9 mouse cellular contexts compared by ENCODE assay signal in the genomic region with DNA sequence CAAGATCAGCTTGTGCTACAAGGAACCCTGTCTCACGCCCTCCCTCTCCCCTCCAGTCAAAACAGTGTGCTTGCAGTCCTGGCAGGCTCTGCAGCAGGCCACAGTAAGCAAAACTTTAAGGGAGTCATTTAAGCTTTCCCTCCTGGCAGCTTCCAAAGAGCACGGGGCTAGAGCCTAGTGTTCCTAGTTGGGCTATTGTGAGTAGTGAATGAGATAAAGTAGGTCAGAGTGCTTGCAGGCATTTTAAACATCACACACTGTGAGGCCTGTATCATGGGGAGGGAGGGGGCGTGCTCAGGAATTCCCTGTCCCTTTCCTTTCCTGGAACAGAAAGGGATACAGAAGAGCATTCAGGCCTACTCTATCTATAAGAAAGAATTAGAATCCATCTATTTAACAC. TPM values are rescaled to one million over a fixed set of nuclear protein-coding genes. Genes with fewer than 3 reads are reported as not detected.
DNase-seq lines count a peak whose midpoint lies in the region; ATAC-seq and TF ChIP-seq lines count a peak whose summit lies in the region.
"Had no signal": no experiment of that assay in that cellular context is flagged by ENCODE, and none has a peak within 500 bp of the region (broad histone marks: within the 10 kb centered on the region; RNA-seq: fewer than 3 reads in every experiment).

No protein-coding gene starts in this region.

- H3K27ac ChIP-seq in kidney, embryonic 15.5 days = 0 out of 2 replicates have a peak overlapping the region, but pooled peaks have one; percentile 7
- peak overlapping the region; percentile 8; the same call in 1 of the 2 replicates for H3K27ac ChIP-seq in MEL (ENCODE audit: control insufficient read depth, low read depth, low read length)
- H3K27ac ChIP-seq in embryonic facial prominence, embryonic 13.5 days = peak overlapping the region; percentile 18; the same call in 1 of the 2 replicates
- peak overlapping the region; percentile 58 for H3K27ac ChIP-seq in intestine, postnatal 0 days (ENCODE audit: low read depth, low read length)

- DNase-seq in kidney, adult 8-10 months = no peak
- DNase-seq in MEL (ENCODE audit: low read depth, low spot score) (no peak), MN1 (ENCODE audit: low spot score) (no peak)
- no peak for DNase-seq in adrenal gland, postnatal 25 days
- no peak for DNase-seq in urinary bladder, postnatal 36 days (ENCODE audit: low spot score in 2 of 2)

- WGBS in kidney, embryonic 15.5 days = 54% methylated on average over 3 of the region's 3 CpGs
- 43% methylated on average over 3 of the region's 3 CpGs for WGBS in embryonic facial prominence, embryonic 13.5 days
- WGBS in intestine, postnatal 0 days = 36% methylated on average over 3 of the region's 3 CpGs

- H3K27me3 ChIP-seq in kidney, embryonic 15.5 days = peaks cover 3% of the 10 kb centered on the region; the same call in 1 of the 2 replicates
- H3K27me3 ChIP-seq in MEL (ENCODE audit: control insufficient read depth in 1 of 2, insufficient read depth in 2 of 2, low read length in 2 of 2) = no peaks in the 10 kb centered on the region
- H3K27me3 ChIP-seq in embryonic facial prominence, embryonic 13.5 days = peaks cover 4% of the 10 kb centered on the region; the same call in 1 of the 2 replicates
- H3K27me3 ChIP-seq in intestine, postnatal 0 days (replicated peaks; ENCODE audit: control insufficient read depth, insufficient read depth, low read length) = no peaks in the 10 kb centered on the region

- H3K9me3 ChIP-seq in kidney, embryonic 15.5 days (replicated peaks) = no peaks in the 10 kb centered on the region
- H3K9me3 ChIP-seq in MEL (replicated peaks; ENCODE audit: insufficient read depth, low read length) = no peaks in the 10 kb centered on the region
- no peaks in the 10 kb centered on the region for H3K9me3 ChIP-seq in embryonic facial prominence, embryonic 13.5 days
- H3K9me3 ChIP-seq in intestine, postnatal 0 days (ENCODE audit: control insufficient read depth) = no peaks in the 10 kb centered on the region

- H3K79me2 ChIP-seq in MEL (ENCODE audit: control insufficient read depth, insufficient read depth, low read length, poor library complexity) = peaks cover 13% of the 10 kb centered on the region

- no peak for TF ChIP-seq RAD21 in MEL (IDR thresholded peaks at IDR 0.05; ENCODE audit: low read depth, low read length)

- H3K36me3 ChIP-seq in kidney, embryonic 15.5 days = no peaks in the 10 kb centered on the region
- peaks cover 0 to 17% of the 10 kb centered on the region in 2 experiments; a peak in 2 of 4 replicates for H3K36me3 ChIP-seq in MEL (ENCODE audit: control insufficient read depth in 1 of 2, insufficient read depth in 2 of 2, low read length in 2 of 2)
- H3K36me3 ChIP-seq in embryonic facial prominence, embryonic 13.5 days = no peaks in the 10 kb centered on the region
- no peaks in the 10 kb centered on the region for H3K36me3 ChIP-seq in intestine, postnatal 0 days (ENCODE audit: control insufficient read depth, insufficient read depth)

- no peak for TF ChIP-seq POLR2A in MEL (IDR thresholded peaks at IDR 0.05; ENCODE audit: control insufficient read depth in 1 of 2, insufficient read depth in 1 of 2, low read depth in 1 of 2, low read length in 2 of 2, poor library complexity in 1 of 2)

- no peak for ATAC-seq in kidney, embryonic 15.5 days (replicated peaks; ENCODE audit: low FRiP score)
- ATAC-seq in embryonic facial prominence, embryonic 13.5 days (ENCODE audit: insufficient number of reproducible peaks, insufficient read depth, low FRiP score, low TSS enrichment, low read depth) = no peak
- no peak for ATAC-seq in intestine, postnatal 0 days

- no peak overlapping the region for H3K4me2 ChIP-seq in kidney, embryonic 15.5 days
- no peak overlapping the region for H3K4me2 ChIP-seq in embryonic facial prominence, embryonic 13.5 days
- no peak overlapping the region for H3K4me2 ChIP-seq in intestine, postnatal 0 days (replicated peaks; ENCODE audit: low read depth)

- TF ChIP-seq CTCF in MEL (IDR thresholded peaks at IDR 0.05 in 2 of 3, conservative IDR thresholded peaks at IDR 0.05 in 1 of 3; ENCODE audit: control insufficient read depth in 1 of 3, insufficient read depth in 1 of 3, low read depth in 2 of 3, low read length in 3 of 3, poor library complexity in 1 of 3, severe bottlenecking in 1 of 3) = no peak
- no peak for TF ChIP-seq CTCF in intestine, postnatal 0 days (IDR thresholded peaks at IDR 0.05; ENCODE audit: low read depth)

- TF ChIP-seq EP300 in MEL (IDR thresholded peaks at IDR 0.05; ENCODE audit: low read depth in 1 of 2, low read length in 2 of 2) = no peak

- no peak overlapping the region for H3K4me3 ChIP-seq in kidney, embryonic 15.5 days (replicated peaks)
- no peak overlapping the region for H3K4me3 ChIP-seq in MEL (ENCODE audit: control insufficient read depth in 1 of 2, insufficient read depth in 1 of 2, low read depth in 2 of 2, low read length in 2 of 2)
- H3K4me3 ChIP-seq in embryonic facial prominence, embryonic 13.5 days = no peak overlapping the region
- no peak overlapping the region for H3K4me3 ChIP-seq in intestine, postnatal 0 days (ENCODE audit: low read depth, low read length)

- H3K4me1 ChIP-seq in kidney, embryonic 15.5 days = peaks cover 44% of the 10 kb centered on the region
- peaks cover 18 to 21% of the 10 kb centered on the region in 2 experiments for H3K4me1 ChIP-seq in MEL (ENCODE audit: control insufficient read depth in 1 of 2, insufficient read depth in 2 of 2, low read length in 2 of 2)
- peaks cover 39% of the 10 kb centered on the region for H3K4me1 ChIP-seq in embryonic facial prominence, embryonic 13.5 days
- peaks cover 11% of the 10 kb centered on the region for H3K4me1 ChIP-seq in intestine, postnatal 0 days (replicated peaks; ENCODE audit: control insufficient read depth, insufficient read depth, low read length)

- no peak overlapping the region for H3K9ac ChIP-seq in kidney, embryonic 15.5 days
- no peak overlapping the region for H3K9ac ChIP-seq in MEL (ENCODE audit: control insufficient read depth, low read depth, low read length, poor library complexity, severe bottlenecking)
- H3K9ac ChIP-seq in embryonic facial prominence, embryonic 13.5 days = no peak overlapping the region
- H3K9ac ChIP-seq in intestine, postnatal 0 days (ENCODE audit: low read depth, low read length) = no peak overlapping the region

TF ChIP-seq in MEL, 35 proteins besides CTCF, POLR2A, EP300 and RAD21:
- TF ChIP-seq JUND (IDR thresholded peaks at IDR 0.05; ENCODE audit: low read depth, low read length) = no peak
- no peak for TF ChIP-seq CHD2 (IDR thresholded peaks at IDR 0.05; ENCODE audit: low read length)
- TF ChIP-seq NELFE (IDR thresholded peaks at IDR 0.05; ENCODE audit: low read depth, low read length) = no peak
- TF ChIP-seq ZKSCAN1 (IDR thresholded peaks at IDR 0.05; ENCODE audit: low read depth, low read length) = no peak
- TF ChIP-seq HCFC1 (IDR thresholded peaks at IDR 0.05; ENCODE audit: low read depth, low read length) = no peak
- no peak for TF ChIP-seq GABPA (IDR thresholded peaks at IDR 0.05; ENCODE audit: low read depth, low read length)
- TF ChIP-seq UBTF (IDR thresholded peaks at IDR 0.05; ENCODE audit: borderline replicate concordance, insufficient read depth, low read depth, low read length) = no peak
- TF ChIP-seq ETS1 (IDR thresholded peaks at IDR 0.05; ENCODE audit: low read depth, low read length) = no peak
- no peak for TF ChIP-seq ELF1 (IDR thresholded peaks at IDR 0.05; ENCODE audit: low read depth, low read length)
- TF ChIP-seq POLR2AphosphoS5 (IDR thresholded peaks at IDR 0.05; ENCODE audit: borderline replicate concordance, low read depth, low read length) = no peak
- no peak for TF ChIP-seq MXI1 (IDR thresholded peaks at IDR 0.05; ENCODE audit: low read depth, low read length)

RNA-seq across cellular contexts. Expression of a gene that starts 4.1 kb away (rescaled TPM):
- 20.8 and 21.5 TPM in 2 replicates for polyA plus RNA-seq in kidney, embryonic 15.5 days (2015; fragmentation: Nextera tagmentation; extraction: Ambion mirVana)
- total RNA-seq in MEL (2012; rRNA removed) = 56.6 and 57.0 TPM in 2 replicates
- polyA plus RNA-seq in MEL (2012; ENCODE audit: insufficient read depth in 1 of 2, insufficient read length in 2 of 2, low read depth in 1 of 2, low replicate concordance in 2 of 2, missing spikeins in 1 of 2) = 100 to 1,000 TPM in 1 of 2 experiments, 10 to 100 TPM in 1; 51.0 to 102 TPM
- polyA plus RNA-seq in embryonic facial prominence, embryonic 13.5 days (2015; fragmentation: Nextera tagmentation; extraction: Ambion mirVana) = 21.4 and 22.1 TPM in 2 replicates
- polyA plus RNA-seq in intestine, postnatal 0 days (2015; fragmentation: Nextera tagmentation; extraction: Ambion mirVana) = 81.7 and 86.9 TPM in 2 replicates
- 52.6 and 68.3 TPM in 2 replicates for total RNA-seq in adrenal gland, postnatal 25 days (2021)

RNA-seq across cellular contexts. Expression of a gene that starts 55.2 kb away (rescaled TPM):
- not detected in 2 replicates for polyA plus RNA-seq in kidney, embryonic 15.5 days (2015; fragmentation: Nextera tagmentation; extraction: Ambion mirVana)
- 0.04 and 0.10 TPM in 2 replicates for total RNA-seq in MEL (2012; rRNA removed)
- polyA plus RNA-seq in MEL (2012; ENCODE audit: insufficient read depth in 1 of 2, insufficient read length in 2 of 2, low read depth in 1 of 2, low replicate concordance in 2 of 2, missing spikeins in 1 of 2) = not detected
- polyA plus RNA-seq in embryonic facial prominence, embryonic 13.5 days (2015; fragmentation: Nextera tagmentation; extraction: Ambion mirVana) = not detected in 2 replicates
- polyA plus RNA-seq in intestine, postnatal 0 days (2015; fragmentation: Nextera tagmentation; extraction: Ambion mirVana) = 0.08 TPM in 1 of 2 replicates, not detected in the other
- not detected in 2 replicates for total RNA-seq in adrenal gland, postnatal 25 days (2021)
- total RNA-seq: left cerebral cortex, postnatal 25 days had no signal

Comparison
In these comparisons a context has a peak if more than half of its experiments do, and no peak if none do; other contexts are left out.
1. H3K27ac ChIP-seq: peak in every context shown above with its lines; median percentile 58 in intestine, postnatal 0 days; 18 in embryonic facial prominence, embryonic 13.5 days; 8 in MEL; 7 in kidney, embryonic 15.5 days.